9 mouse cellular contexts compared by ENCODE assay signal in the genomic region with DNA sequence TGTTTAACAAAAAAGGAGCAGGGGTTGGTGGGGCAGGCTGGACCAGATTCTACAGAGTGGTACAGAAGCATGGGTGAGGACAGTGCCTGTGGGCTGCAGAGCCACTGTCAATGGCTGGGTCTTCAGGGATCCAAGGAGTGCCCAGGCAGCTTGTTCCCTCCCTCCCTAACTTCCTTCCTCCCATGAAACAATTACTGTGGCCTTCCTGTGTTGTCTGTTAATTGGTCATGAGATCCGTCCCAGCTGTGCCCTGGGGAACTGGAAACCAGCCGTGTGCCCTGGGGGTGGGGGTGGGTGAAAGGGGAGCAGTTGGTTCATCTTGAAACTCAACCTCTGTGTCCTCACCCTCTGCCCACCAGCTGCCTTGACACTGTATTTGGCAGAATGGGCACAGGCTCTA.
DNase-seq lines count a peak whose midpoint lies in the region; ATAC-seq lines count a peak whose summit lies in the region.
"Had no signal": no experiment of that assay in that cellular context is flagged by ENCODE, and none has a peak within 500 bp of the region (broad histone marks: within the 10 kb centered on the region; RNA-seq: fewer than 3 reads in every experiment).

No protein-coding gene starts in this region.

- H3K9ac ChIP-seq in midbrain, embryonic 11.5 days (ENCODE audit: low read length), result no peak overlapping the region
- no peak overlapping the region for H3K9ac ChIP-seq in midbrain, embryonic 16.5 days (ENCODE audit: low read depth, low read length)
- H3K9ac ChIP-seq: embryonic facial prominence, embryonic 13.5 days had no signal

- no peak overlapping the region for H3K4me3 ChIP-seq in heart, embryonic 10.5 days
- H3K4me3 ChIP-seq in midbrain, embryonic 11.5 days (ENCODE audit: low read depth, low read length), result no peak overlapping the region
- H3K4me3 ChIP-seq in midbrain, embryonic 16.5 days (ENCODE audit: low read depth, low read length), result no peak overlapping the region
- H3K4me3 ChIP-seq: embryonic facial prominence, embryonic 13.5 days had no signal

- ATAC-seq in midbrain, embryonic 11.5 days (ENCODE audit: low FRiP score), result no peak
- no peak for ATAC-seq in midbrain, embryonic 16.5 days

- no peaks in the 10 kb centered on the region for H3K9me3 ChIP-seq in heart, embryonic 10.5 days
- no peaks in the 10 kb centered on the region for H3K9me3 ChIP-seq in midbrain, embryonic 11.5 days (ENCODE audit: control insufficient read depth, low read length)
- H3K9me3 ChIP-seq in midbrain, embryonic 16.5 days (replicated peaks; ENCODE audit: control insufficient read depth, low read length, poor library complexity, severe bottlenecking), result no peaks in the 10 kb centered on the region
- H3K9me3 ChIP-seq: embryonic facial prominence, embryonic 13.5 days had no signal

- peaks cover 9% of the 10 kb centered on the region; the same call in 1 of the 2 replicates for H3K27me3 ChIP-seq in heart, embryonic 10.5 days (ENCODE audit: insufficient read depth, poor library complexity, severe bottlenecking)
- no peaks in the 10 kb centered on the region for H3K27me3 ChIP-seq in midbrain, embryonic 11.5 days (ENCODE audit: control insufficient read depth, insufficient read depth, low read length)
- no peaks in the 10 kb centered on the region for H3K27me3 ChIP-seq in midbrain, embryonic 16.5 days (ENCODE audit: control insufficient read depth, insufficient read depth, low read depth, low read length)
- H3K27me3 ChIP-seq: embryonic facial prominence, embryonic 13.5 days had no signal

- WGBS in heart, embryonic 10.5 days, result 54% methylated on average over 2 of the region's 2 CpGs
- WGBS in midbrain, embryonic 11.5 days, result 77% methylated on average over 2 of the region's 2 CpGs
- WGBS in midbrain, embryonic 16.5 days, result 57% methylated on average over 2 of the region's 2 CpGs

- peak; percentile 96 for DNase-seq in heart, adult 11 months
- no peak for DNase-seq in heart, embryonic 10.5 days (ENCODE audit: low spot score)
- DNase-seq in midbrain, embryonic 11.5 days (ENCODE audit: low spot score, missing footprints), result peak; percentile 68
- peak; percentile 36 to 56 for DNase-seq in lung, adult 18-20 months
- DNase-seq in retina, embryonic 14.5 days (ENCODE audit: low spot score), result peak; percentile 48
- DNase-seq in spleen, adult 18-20 months, result no peak
- DNase-seq in right cerebral cortex, adult 18-20 months, result no peak

- H3K4me1 ChIP-seq in heart, embryonic 10.5 days, result peaks cover 30% of the 10 kb centered on the region
- H3K4me1 ChIP-seq in midbrain, embryonic 11.5 days (ENCODE audit: control insufficient read depth, insufficient read depth, low read length), result no peaks in the 10 kb centered on the region
- H3K4me1 ChIP-seq in midbrain, embryonic 16.5 days (ENCODE audit: control insufficient read depth, insufficient read depth, low read length), result no peaks in the 10 kb centered on the region

- H3K27ac ChIP-seq in heart, embryonic 10.5 days, result no peak overlapping the region
- no peak overlapping the region for H3K27ac ChIP-seq in midbrain, embryonic 11.5 days (ENCODE audit: low read depth, low read length)
- H3K27ac ChIP-seq in midbrain, embryonic 16.5 days (ENCODE audit: low read length), result no peak overlapping the region
- H3K27ac ChIP-seq: embryonic facial prominence, embryonic 13.5 days had no signal

- H3K4me2 ChIP-seq in midbrain, embryonic 11.5 days, result no peak overlapping the region
- no peak overlapping the region for H3K4me2 ChIP-seq in midbrain, embryonic 16.5 days (ENCODE audit: low read length)
- H3K4me2 ChIP-seq: embryonic facial prominence, embryonic 13.5 days had no signal

- no peaks in the 10 kb centered on the region for H3K36me3 ChIP-seq in heart, embryonic 10.5 days
- H3K36me3 ChIP-seq in midbrain, embryonic 11.5 days (ENCODE audit: control insufficient read depth, insufficient read depth, low read length), result no peaks in the 10 kb centered on the region
- H3K36me3 ChIP-seq in midbrain, embryonic 16.5 days (ENCODE audit: control insufficient read depth, insufficient read depth, low read length), result no peaks in the 10 kb centered on the region
- H3K36me3 ChIP-seq: embryonic facial prominence, embryonic 13.5 days had no signal

Comparison
In these comparisons a context has a peak if more than half of its experiments do, and no peak if none do; other contexts are left out.
1. DNase-seq: peak in heart, adult 11 months (single experiment), midbrain, embryonic 11.5 days (single experiment), lung, adult 18-20 months (2 of 2) and retina, embryonic 14.5 days (single experiment); none in heart, embryonic 10.5 days (single experiment), spleen, adult 18-20 months (0 of 2) and right cerebral cortex, adult 18-20 months (single experiment).